Mouse (Mus musculus) G1E (cell line): ENCODE measurements at regions not wholly inside any gene's neighbourhood (a gene's known extent, or its start where the extent isn't known, plus 50 kb on each side); places are given as distances from the start of the nearest gene placed in this dataset.

Experiments used
- ATAC-seq: 2 replicates; pipeline ENCODE4 v1.8.0; 2016; ENCODE audit warnings: mild to moderate bottlenecking; ENCODE audit not compliant: insufficient number of reproducible peaks, poor library complexity, low FRiP score, severe bottlenecking; ENCODE audit errors: extremely low read depth
- DNase-seq: peaks from one replicate; pipeline ENCODE4 v3.0.0; 2012; ENCODE audit warnings: low spot score
- H3K27me3 ChIP-seq: 2 replicates; pipeline ENCODE4 v1.6.1; 2012; ENCODE audit warnings: mild to moderate bottlenecking, low read length, inconsistent platforms; ENCODE audit not compliant: insufficient read depth
- H3K36me3 ChIP-seq: replicated peaks from 2 replicates; pipeline ENCODE3; 2012; ENCODE audit warnings: mild to moderate bottlenecking, inconsistent platforms
- H3K4me1 ChIP-seq: 2 replicates; pipeline ENCODE4 v1.6.1; 2012; ENCODE audit warnings: low read depth, low read length, inconsistent platforms, mixed read lengths; ENCODE audit not compliant: insufficient read depth
- H3K4me3 ChIP-seq: 2 replicates; pipeline ENCODE4 v1.5.1; 2012; ENCODE audit warnings: low read depth, mild to moderate bottlenecking, inconsistent platforms, low read length, moderate library complexity, mixed read lengths
- H3K9me3 ChIP-seq: replicated peaks from 2 replicates; pipeline ENCODE4 v1.6.1; 2012; ENCODE audit warnings: inconsistent platforms
- CTCF ChIP-seq: IDR thresholded peaks from 2 replicates; pipeline ENCODE4 v1.5.1; 2012; ENCODE audit warnings: low read depth, low read length, inconsistent platforms, mixed read lengths
- GATA1 ChIP-seq: IDR thresholded peaks from 2 replicates; pipeline ENCODE4 v1.6.1; 2012; ENCODE audit warnings: borderline replicate concordance, low read length, inconsistent platforms, mixed read lengths
- GATA2 ChIP-seq: IDR thresholded peaks from 2 replicates; pipeline ENCODE4 v1.6.1; 2012; ENCODE audit warnings: low read depth, low read length, inconsistent platforms, borderline replicate concordance
- POLR2AphosphoS5 ChIP-seq: IDR thresholded peaks from 2 replicates; pipeline ENCODE4 v1.6.1; 2012; ENCODE audit warnings: low read depth, low read length, inconsistent platforms; ENCODE audit not compliant: insufficient replicate concordance
- TAL1 ChIP-seq: conservative IDR thresholded peaks from 2 replicates; pipeline ENCODE4 v1.6.1; 2012; ENCODE audit warnings: low read depth, low read length, inconsistent platforms, mixed read lengths

GRCm38 (mm10) chr5:133389896-133390295 is 709.6 kb upstream of the Castor2 start:
- Histone ChIP-seq H3K9me3 (peaks cover 26% of the 10 kb centered on the region), H3K36me3 (no peaks in the 10 kb centered on the region), H3K4me3 (no peak overlapping the region), H3K27me3 (no peaks in the 10 kb centered on the region), H3K4me1 (no peaks in the 10 kb centered on the region)
- TF ChIP-seq CTCF = no peak
- no peak for TF ChIP-seq GATA1
- TF ChIP-seq TAL1 = no peak
- no peak for TF ChIP-seq GATA2
- no peak for TF ChIP-seq POLR2AphosphoS5
- ATAC-seq (no peak), DNase-seq (no peak)

DNA sequence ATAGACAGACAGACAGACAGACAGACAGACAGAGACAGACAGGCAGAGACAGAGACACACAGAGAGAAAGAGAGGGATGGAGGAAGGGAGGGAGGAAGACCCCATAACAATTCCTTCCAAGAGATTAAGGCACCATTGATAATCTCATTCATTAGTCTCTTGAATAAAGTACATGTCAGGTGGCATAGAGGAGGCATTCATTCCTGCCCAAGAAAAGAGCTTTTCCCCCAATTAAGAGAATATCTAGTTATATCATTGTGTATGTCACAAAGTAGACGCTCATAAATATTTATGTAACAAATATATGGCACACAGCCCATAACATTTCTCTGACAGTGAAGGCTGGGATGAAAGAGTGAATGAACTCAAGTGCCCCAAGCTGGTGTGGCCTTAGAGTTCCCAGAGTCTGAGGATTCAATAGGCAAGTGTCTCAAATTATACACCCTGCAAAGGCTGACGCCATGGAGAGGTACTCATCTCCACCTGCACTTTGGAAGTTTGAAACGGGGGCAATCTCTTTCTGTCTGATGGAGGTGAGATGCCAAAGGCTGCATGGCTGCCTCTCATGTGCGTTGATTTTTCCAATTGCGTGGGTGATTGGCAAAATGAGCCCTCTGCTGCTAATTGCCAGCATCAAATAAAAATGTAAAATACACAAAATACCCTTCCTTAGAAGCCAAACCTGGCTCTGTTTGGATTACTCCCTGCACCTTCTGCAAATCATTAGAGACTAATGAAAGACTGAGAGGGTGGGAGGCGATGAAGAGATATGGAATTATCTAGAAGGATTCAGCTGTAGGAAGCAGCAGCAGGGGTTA is 710.3 kb upstream of the Castor2 start:
- Histone ChIP-seq H3K36me3 (no peaks in the 10 kb centered on the region), H3K9me3 (peaks cover 32% of the 10 kb centered on the region), H3K4me1 (no peaks in the 10 kb centered on the region), H3K27me3 (no peaks in the 10 kb centered on the region), H3K4me3 (no peak overlapping the region)
- DNase-seq (no peak), ATAC-seq (no peak)
- TF ChIP-seq CTCF = no peak
- TF ChIP-seq GATA1 = no peak
- TF ChIP-seq POLR2AphosphoS5 = no peak
- no peak for TF ChIP-seq TAL1
- no peak for TF ChIP-seq GATA2

DNA sequence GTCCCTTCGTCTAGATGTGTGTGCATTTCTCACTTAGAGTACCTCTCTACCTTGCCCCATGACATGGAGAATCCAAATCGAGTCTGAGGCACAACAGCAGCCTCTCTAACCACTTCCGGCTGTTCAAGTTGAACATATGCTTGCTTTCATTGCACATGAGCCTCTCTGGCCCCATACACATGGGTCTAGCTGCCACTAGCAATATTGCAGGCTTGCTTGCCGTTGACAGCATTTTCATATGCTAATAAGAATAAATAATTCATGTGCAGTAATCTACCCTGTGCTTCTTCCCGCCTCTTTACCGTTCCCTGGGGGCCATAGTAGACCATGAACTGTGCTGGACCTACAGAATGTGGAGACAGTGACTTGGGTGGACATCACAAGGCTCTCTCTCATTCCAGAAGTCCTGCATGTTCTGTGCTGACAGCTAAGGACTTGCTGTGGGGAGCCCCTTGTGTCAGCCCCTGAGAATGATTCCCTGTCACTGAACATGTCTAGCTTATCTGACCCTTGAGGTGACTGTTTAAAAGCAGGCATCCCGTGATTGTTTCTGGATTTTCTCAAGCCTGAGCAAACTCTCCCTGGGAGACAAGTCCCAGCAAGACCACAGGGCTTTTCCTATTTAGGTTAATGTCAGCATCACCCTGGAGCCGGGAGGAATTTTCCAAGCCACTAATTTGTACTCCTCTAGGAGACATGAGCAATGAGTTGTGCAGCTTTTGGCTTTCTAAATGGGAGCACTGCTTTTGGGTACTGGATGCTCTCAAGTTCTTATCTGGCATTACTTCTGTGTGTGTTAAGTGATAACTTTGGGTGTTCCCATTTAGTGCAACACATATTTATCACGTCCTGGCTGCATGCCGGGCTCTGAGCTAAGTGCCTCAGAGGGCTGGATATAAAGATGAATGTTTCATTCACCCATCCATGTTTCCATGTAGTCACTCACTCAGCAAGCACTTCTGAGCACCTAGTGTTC is 713.8 kb upstream of the Castor2 start:
- H3K4me1 ChIP-seq = no peaks in the 10 kb centered on the region
- ATAC-seq (no peak), DNase-seq (no peak)
- H3K36me3 ChIP-seq = no peaks in the 10 kb centered on the region
- H3K4me3 ChIP-seq = no peak overlapping the region
- H3K9me3 ChIP-seq = peaks cover 53% of the 10 kb centered on the region
- H3K27me3 ChIP-seq = no peaks in the 10 kb centered on the region
- TF ChIP-seq TAL1 (no peak), GATA1 (no peak), GATA2 (no peak), CTCF (no peak), POLR2AphosphoS5 (no peak)

GRCm38 (mm10) chr5:133365771-133366170 is 733.7 kb upstream of the Castor2 start:
- ATAC-seq = no peak

GRCm38 (mm10) chr5:133347516-133347915 is 752.0 kb upstream of the Castor2 start:
- no peak for ATAC-seq
- no peak for DNase-seq
- no peak overlapping the region for H3K4me3 ChIP-seq
- H3K9me3 ChIP-seq = peaks cover 6% of the 10 kb centered on the region
- H3K27me3 ChIP-seq = no peaks in the 10 kb centered on the region
- no peaks in the 10 kb centered on the region for H3K36me3 ChIP-seq
- H3K4me1 ChIP-seq = no peaks in the 10 kb centered on the region
- TF ChIP-seq GATA1 = no peak
- TF ChIP-seq POLR2AphosphoS5 = no peak
- TF ChIP-seq TAL1 = no peak
- no peak for TF ChIP-seq CTCF
- TF ChIP-seq GATA2 = no peak

More at GRCm38 (mm10) chr5:133365771-133366170, 733.7 kb upstream of the Castor2 start:
- Histone ChIP-seq H3K27me3 (no peaks in the 10 kb centered on the region), H3K36me3 (no peaks in the 10 kb centered on the region), H3K4me1 (no peaks in the 10 kb centered on the region), H3K4me3 (no peak overlapping the region), H3K9me3 (peaks cover 10% of the 10 kb centered on the region)
- no peak for DNase-seq
- TF ChIP-seq GATA1 (no peak), CTCF (no peak), TAL1 (no peak), POLR2AphosphoS5 (no peak), GATA2 (no peak)

DNA sequence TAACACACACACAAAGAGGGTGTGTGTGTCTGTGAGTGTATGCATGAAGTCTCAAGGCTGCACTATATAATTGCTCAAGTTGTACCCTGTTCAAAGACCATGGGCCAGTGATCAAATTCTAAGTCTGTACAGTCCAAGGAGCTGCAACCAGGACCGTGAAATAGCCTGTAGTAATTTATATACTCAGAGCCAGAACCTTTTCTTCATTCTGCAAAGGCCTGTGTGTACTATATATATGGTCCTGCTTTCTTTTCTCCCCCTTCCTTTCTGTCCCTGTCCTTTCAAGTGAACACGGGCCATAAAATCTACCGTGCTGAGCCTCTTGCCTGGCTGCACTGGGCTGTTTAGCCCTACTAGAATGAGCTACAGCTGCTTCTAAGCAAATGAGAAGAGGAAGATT is 757.5 kb upstream of the Castor2 start:
- ATAC-seq (no peak), DNase-seq (no peak)
- H3K4me1 ChIP-seq = no peaks in the 10 kb centered on the region

More for the DNA sequence above, 757.5 kb upstream of the Castor2 start:
- TF ChIP-seq POLR2AphosphoS5 (no peak), GATA1 (no peak), GATA2 (no peak), TAL1 (no peak), CTCF (no peak)
- Histone ChIP-seq H3K9me3 (peaks cover 11% of the 10 kb centered on the region), H3K27me3 (no peaks in the 10 kb centered on the region), H3K36me3 (no peaks in the 10 kb centered on the region), H3K4me3 (no peak overlapping the region)
